Mouse (Mus musculus): ENCODE results near the gene Rit1. TPM values are rescaled to one million over a fixed set of nuclear protein-coding genes. Genes with fewer than 3 reads are reported as not detected.
A peak's percentile ranks its signal among the peaks of the same experiment; 100 is the strongest.

Gene Rit1
- polyA plus RNA-seq, 2 experiments, result 20.3 to 31.6 TPM

DNA sequence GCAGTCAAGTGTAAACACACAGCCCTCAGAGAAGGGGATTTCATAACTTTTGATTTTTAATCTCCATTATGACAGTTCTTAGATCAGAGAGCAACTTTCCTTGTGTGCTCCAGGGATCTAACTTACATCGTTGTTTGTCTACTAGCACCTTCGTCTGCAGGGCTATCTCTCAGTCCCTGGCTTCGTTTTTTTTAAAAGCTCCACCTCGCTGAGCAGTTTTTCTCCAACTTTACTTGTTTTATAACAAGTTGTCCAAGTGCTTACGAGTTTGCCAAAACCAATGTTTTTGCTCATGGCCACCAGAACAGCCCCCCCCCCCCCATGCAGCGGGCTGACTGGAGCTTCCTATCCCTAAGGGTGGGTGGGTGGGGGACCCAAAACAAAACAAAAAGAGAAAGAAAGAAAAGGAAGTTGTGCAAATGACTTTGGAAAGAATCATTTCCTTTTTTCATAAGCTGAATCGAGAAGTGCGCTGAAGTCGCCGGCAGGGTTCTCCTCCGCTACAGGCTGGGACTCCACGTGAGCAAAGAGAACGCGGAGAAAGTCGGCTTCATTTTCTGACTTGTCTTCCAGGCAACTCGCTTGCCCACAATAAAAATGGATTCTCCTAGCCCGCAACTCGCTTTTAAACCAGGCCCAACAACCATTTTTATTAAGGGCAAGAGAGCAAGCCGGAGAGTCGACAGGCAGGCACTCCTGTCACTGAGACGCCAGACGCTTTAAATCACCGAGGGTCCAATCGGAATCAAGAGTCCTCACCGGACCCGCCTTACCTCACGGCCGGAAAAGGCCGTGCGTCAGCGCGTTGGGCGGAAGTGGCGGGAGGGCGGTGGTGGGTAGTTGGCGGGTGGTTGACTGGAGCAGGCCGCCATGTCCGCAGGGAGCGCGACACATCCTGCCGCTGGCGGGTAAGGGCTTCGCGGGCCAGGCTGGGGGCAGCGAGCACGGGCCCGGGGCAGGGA is 31.4 kb upstream of the Rit1 start, which contains the start of gene Khdc4:
Gene Khdc4, plus strand, starts transcription at position 824 of the 962 bp plus-strand sequence.
- Histone ChIP-seq H3K36me3 (replicated peaks; ENCODE audit: control insufficient read depth, insufficient read depth, low read depth) (peaks cover 17% of the 10 kb centered on the region), H3K4me1 (replicated peaks; ENCODE audit: control insufficient read depth in 2 of 2, insufficient read depth in 2 of 2, low read length in 1 of 2) (peaks cover 5 to 15% of the 10 kb centered on the region in 2 experiments; a peak in 3 of 4 replicates), H3K4me3 (ENCODE audit: insufficient read depth in 1 of 2, low read depth in 2 of 2, low read length in 2 of 2) (peak within 1 kb of the TSS; percentile 79 to 95), H3K9me3 (ENCODE audit: control insufficient read depth, low read length) (no peaks in the 10 kb centered on the region), H3K27ac (peak within 1 kb of the TSS; percentile 76), H3K4me2 (ENCODE audit: low read depth) (peak within 1 kb of the TSS; percentile 80), H3K9ac (replicated peaks) (peak within 1 kb of the TSS; percentile 81), H3K27me3 (ENCODE audit: control insufficient read depth, insufficient read depth, low read length) (no peaks in the 10 kb centered on the region)
- ATAC-seq (ENCODE audit: insufficient read depth) (peak; percentile 98), DNase-seq (ENCODE audit: low read depth in 3 of 3, low spot score in 3 of 3) (peak; percentile 96 to 98 (median 96))
- under 1% methylated on average over 47 of the region's 47 CpGs for WGBS (ENCODE audit: insufficient replicate concordance)
- TF ChIP-seq CTCF (IDR thresholded peaks at IDR 0.05; ENCODE audit: low read depth) (0 out of 2 replicates have a peak, but pooled peaks have one; percentile 7), EP300 (IDR thresholded peaks at IDR 0.05; ENCODE audit: low read depth) (no peak)

DNA sequence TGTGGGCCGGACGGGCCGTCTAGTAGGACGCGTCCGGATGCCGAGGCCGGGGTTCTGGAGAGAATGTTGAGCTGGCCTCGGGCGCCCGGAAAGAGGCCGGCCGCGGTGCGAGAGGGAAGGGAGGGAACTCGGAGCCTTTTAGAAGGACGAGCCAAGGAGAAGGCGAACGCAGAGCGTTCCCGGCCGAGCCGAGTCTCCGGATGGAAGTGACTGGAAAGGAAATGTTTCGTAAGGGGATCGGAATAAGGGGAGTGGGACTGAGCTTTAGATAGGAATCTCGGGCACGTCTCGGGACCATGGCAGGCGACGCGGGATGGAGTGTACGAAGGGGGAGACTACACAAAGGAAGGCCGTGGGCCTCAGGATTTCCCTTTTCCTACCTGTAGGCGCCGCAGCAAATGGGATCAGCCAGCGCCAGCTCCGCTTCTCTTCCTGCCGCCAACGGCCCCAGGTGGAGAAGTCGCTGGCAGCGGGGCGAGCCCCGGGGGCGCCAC is 30.6 kb upstream of the Rit1 start:
- peak; percentile 10 to 37 (median 14) for DNase-seq (ENCODE audit: low read depth in 3 of 3, low spot score in 3 of 3)

DNA sequence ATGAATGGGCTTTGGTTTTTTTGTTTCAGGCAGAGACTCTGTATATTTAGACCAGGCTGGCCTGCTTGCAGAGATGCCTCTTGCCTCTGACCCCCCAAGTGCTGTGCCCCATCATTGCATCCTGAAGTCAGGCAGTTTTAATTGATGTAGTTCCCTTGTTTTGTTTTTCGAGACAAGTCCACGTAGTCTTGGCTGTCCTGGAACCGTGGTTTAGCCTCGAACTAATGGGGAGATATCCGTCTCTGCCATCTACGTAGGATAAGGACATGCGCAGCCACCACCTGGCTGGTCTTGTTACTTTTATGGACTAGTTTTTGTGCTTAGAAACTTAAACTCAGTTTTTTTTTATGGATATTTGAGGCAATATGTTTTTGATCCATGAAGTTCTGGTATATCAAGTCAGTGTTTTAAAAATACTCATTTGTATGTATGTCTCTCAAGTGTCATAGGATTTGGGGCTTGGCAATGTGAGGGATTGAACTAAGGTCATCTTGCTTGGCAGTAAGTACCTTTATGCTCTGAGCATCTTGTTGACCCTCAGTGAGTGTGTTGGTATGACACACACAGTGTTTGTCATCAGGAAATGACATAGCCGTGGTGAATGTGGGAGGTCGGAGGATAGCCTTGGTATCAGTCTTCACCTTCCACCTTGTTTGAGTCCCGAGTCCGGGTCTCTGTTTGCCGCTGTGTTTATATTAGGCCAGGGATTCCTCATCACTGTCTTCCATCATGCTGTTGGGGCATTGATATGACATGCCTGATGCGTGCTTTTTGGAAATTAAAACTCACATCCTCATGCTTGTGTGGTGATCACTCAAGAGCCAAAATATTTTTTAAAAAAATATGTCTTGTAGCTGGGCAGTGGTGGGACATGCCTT is 29.7 kb upstream of the Rit1 start:
- peak overlapping the region; percentile 80 for H3K4me2 ChIP-seq (ENCODE audit: low read depth)
- H3K36me3 ChIP-seq (replicated peaks; ENCODE audit: control insufficient read depth, insufficient read depth, low read depth), result peaks cover 33% of the 10 kb centered on the region
- peak overlapping the region; percentile 79 to 95 for H3K4me3 ChIP-seq (ENCODE audit: insufficient read depth in 1 of 2, low read depth in 2 of 2, low read length in 2 of 2)
- ATAC-seq (ENCODE audit: insufficient read depth) (no peak), DNase-seq (ENCODE audit: low read depth in 3 of 3, low spot score in 3 of 3) (peak in 2 of 3 experiments; percentile 12 to 19)
- TF ChIP-seq CTCF (IDR thresholded peaks at IDR 0.05; ENCODE audit: low read depth), result no peak
- H3K9me3 ChIP-seq (ENCODE audit: control insufficient read depth, low read length), result no peaks in the 10 kb centered on the region
- WGBS (ENCODE audit: insufficient replicate concordance), result 14% methylated on average over 13 of the region's 13 CpGs
- H3K27me3 ChIP-seq (ENCODE audit: control insufficient read depth, insufficient read depth, low read length), result no peaks in the 10 kb centered on the region
- no peak overlapping the region for H3K27ac ChIP-seq
- peak overlapping the region; percentile 81 for H3K9ac ChIP-seq (replicated peaks)
- H3K4me1 ChIP-seq (replicated peaks; ENCODE audit: control insufficient read depth in 2 of 2, insufficient read depth in 2 of 2, low read length in 1 of 2), result peaks cover 5 to 15% of the 10 kb centered on the region in 2 experiments; a peak in 3 of 4 replicates

More for the DNA sequence above, 30.6 kb upstream of the Rit1 start:
- H3K27ac ChIP-seq, result peak overlapping the region; percentile 38
- peak; percentile 38; the same call in 1 of the 2 replicates for TF ChIP-seq CTCF (IDR thresholded peaks at IDR 0.05; ENCODE audit: low read depth)
- no peak for TF ChIP-seq EP300 (IDR thresholded peaks at IDR 0.05; ENCODE audit: low read depth)
- peak overlapping the region; percentile 79 to 95 for H3K4me3 ChIP-seq (ENCODE audit: insufficient read depth in 1 of 2, low read depth in 2 of 2, low read length in 2 of 2)
- peaks cover 24% of the 10 kb centered on the region for H3K36me3 ChIP-seq (replicated peaks; ENCODE audit: control insufficient read depth, insufficient read depth, low read depth)
- H3K9ac ChIP-seq (replicated peaks), result peak overlapping the region; percentile 81
- H3K4me1 ChIP-seq (replicated peaks; ENCODE audit: control insufficient read depth in 2 of 2, insufficient read depth in 2 of 2, low read length in 1 of 2), result peaks cover 5 to 15% of the 10 kb centered on the region in 2 experiments; a peak in 3 of 4 replicates
- H3K9me3 ChIP-seq (ENCODE audit: control insufficient read depth, low read length), result no peaks in the 10 kb centered on the region
- H3K27me3 ChIP-seq (ENCODE audit: control insufficient read depth, insufficient read depth, low read length), result no peaks in the 10 kb centered on the region
- WGBS (ENCODE audit: insufficient replicate concordance), result under 1% methylated on average over 45 of the region's 45 CpGs
- ATAC-seq (ENCODE audit: insufficient read depth), result peak; percentile 58
- H3K4me2 ChIP-seq (ENCODE audit: low read depth), result peak overlapping the region; percentile 80

DNA sequence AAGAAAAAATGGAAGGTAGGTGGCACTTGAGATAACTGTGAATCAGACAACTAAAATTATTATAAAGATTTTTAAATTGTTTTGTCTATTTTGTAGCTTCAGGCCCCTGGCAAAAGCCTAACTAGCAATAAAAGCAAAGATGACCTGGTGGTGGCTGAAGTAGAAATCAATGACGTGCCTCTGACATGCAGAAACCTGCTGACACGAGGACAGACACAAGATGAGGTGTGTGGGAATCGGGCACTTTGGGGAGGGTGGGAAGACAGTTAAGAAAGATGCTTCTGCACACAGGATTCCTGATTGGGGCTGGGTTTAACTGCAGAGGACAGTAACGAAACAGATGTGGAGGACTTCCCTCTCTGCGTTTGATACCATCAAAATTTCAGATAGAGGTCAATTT is 27.6 kb upstream of the Rit1 start:
- H3K36me3 ChIP-seq (replicated peaks; ENCODE audit: control insufficient read depth, insufficient read depth, low read depth), result peaks cover 52% of the 10 kb centered on the region
- DNase-seq (ENCODE audit: low read depth in 3 of 3, low spot score in 3 of 3) (no peak), ATAC-seq (ENCODE audit: insufficient read depth) (no peak)
- peaks cover 5 to 14% of the 10 kb centered on the region in 2 experiments; a peak in 3 of 4 replicates for H3K4me1 ChIP-seq (replicated peaks; ENCODE audit: control insufficient read depth in 2 of 2, insufficient read depth in 2 of 2, low read length in 1 of 2)
- no peak overlapping the region for H3K4me3 ChIP-seq (ENCODE audit: insufficient read depth in 1 of 2, low read depth in 2 of 2, low read length in 2 of 2)
- TF ChIP-seq EP300 (IDR thresholded peaks at IDR 0.05; ENCODE audit: low read depth), result no peak
- TF ChIP-seq CTCF (IDR thresholded peaks at IDR 0.05; ENCODE audit: low read depth), result no peak
- no peaks in the 10 kb centered on the region for H3K27me3 ChIP-seq (ENCODE audit: control insufficient read depth, insufficient read depth, low read length)
- no peak overlapping the region for H3K27ac ChIP-seq
- 79% methylated on average over 5 of the region's 5 CpGs for WGBS (ENCODE audit: insufficient replicate concordance)
- no peak overlapping the region for H3K9ac ChIP-seq (replicated peaks)
- H3K4me2 ChIP-seq (ENCODE audit: low read depth), result no peak overlapping the region
- H3K9me3 ChIP-seq (ENCODE audit: control insufficient read depth, low read length), result no peaks in the 10 kb centered on the region
